Mouse (Mus musculus) embryonic facial prominence, embryonic 13.5 days (tissue): ENCODE measurements at regions not wholly inside any gene's neighbourhood (a gene's known extent, or its start where the extent isn't known, plus 50 kb on each side); places are given as distances from the start of the nearest gene placed in this dataset.

Experiments used
- ATAC-seq: fragments of 200-750 bp; cut with Nextera tagmentation; 2 replicates; pipeline ENCODE4 v1.8.0; 2017; ENCODE audit warnings: low read depth; ENCODE audit not compliant: insufficient number of reproducible peaks, insufficient read depth, low FRiP score, low TSS enrichment
- H3K27ac ChIP-seq: fragments of 300-500 bp; sonication (generic); 2 replicates; pipeline ENCODE4 v1.5.1; 2015; ENCODE audit warnings: moderate library complexity, mild to moderate bottlenecking, inconsistent platforms
- H3K27me3 ChIP-seq: fragments of 300-500 bp; sonication (generic); 2 replicates; pipeline ENCODE4 v1.6.1; 2015; ENCODE audit warnings: mild to moderate bottlenecking, inconsistent platforms
- H3K36me3 ChIP-seq: fragments of 300-500 bp; sonication (generic); 2 replicates; pipeline ENCODE4 v1.6.1; 2015; ENCODE audit warnings: mild to moderate bottlenecking, inconsistent platforms
- H3K4me1 ChIP-seq: fragments of 300-500 bp; sonication (generic); 2 replicates; pipeline ENCODE4 v1.6.1; 2015; ENCODE audit warnings: inconsistent platforms
- H3K4me2 ChIP-seq: fragments of 300-500 bp; sonication (generic); 2 replicates; pipeline ENCODE4 v1.6.1; 2015; ENCODE audit warnings: moderate library complexity, mild to moderate bottlenecking, inconsistent platforms
- H3K4me3 ChIP-seq: fragments of 300-500 bp; sonication (generic); 2 replicates; pipeline ENCODE4 v1.5.1; 2015; ENCODE audit warnings: mild to moderate bottlenecking, inconsistent platforms
- H3K9ac ChIP-seq: fragments of 300-500 bp; sonication (generic); 2 replicates; pipeline ENCODE4 v1.6.1; 2015; ENCODE audit warnings: mild to moderate bottlenecking, inconsistent platforms
- H3K9me3 ChIP-seq: fragments of 300-500 bp; sonication (generic); 2 replicates; pipeline ENCODE4 v1.6.1; 2016; ENCODE audit warnings: inconsistent platforms
- WGBS: fragments of 180-500 bp; shearing (Covaris S2); methylation state at CpG from one replicate; pipeline ENCODE4 v1.1.7; 2015; ENCODE audit warnings: mixed read lengths; 5-methylcytosine and 5-hydroxymethylcytosine counted together

DNA sequence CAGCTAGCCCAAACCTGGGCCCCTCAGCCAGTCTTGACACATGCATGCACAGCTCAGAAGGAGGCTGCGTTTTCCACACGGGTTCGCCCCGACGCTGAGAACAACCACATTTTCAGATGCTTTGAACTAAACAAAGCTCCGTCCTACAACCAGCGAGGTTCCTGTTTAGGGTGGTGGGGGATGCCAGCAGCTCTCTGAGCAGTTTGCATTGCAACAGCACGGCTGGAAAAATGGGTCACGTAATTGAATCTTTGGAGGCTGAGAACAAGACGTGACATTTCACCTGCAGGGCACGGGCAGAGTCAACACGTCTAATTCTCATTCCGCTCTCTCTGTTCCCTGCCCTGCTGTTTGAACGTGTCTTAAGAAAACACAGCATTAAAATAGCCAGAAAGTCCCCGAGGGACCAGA lies 119.2 kb downstream of the Syk start:
- WGBS, result 6% methylated on average over 15 of the region's 15 CpGs
- no peak overlapping the region for H3K4me3 ChIP-seq

DNA sequence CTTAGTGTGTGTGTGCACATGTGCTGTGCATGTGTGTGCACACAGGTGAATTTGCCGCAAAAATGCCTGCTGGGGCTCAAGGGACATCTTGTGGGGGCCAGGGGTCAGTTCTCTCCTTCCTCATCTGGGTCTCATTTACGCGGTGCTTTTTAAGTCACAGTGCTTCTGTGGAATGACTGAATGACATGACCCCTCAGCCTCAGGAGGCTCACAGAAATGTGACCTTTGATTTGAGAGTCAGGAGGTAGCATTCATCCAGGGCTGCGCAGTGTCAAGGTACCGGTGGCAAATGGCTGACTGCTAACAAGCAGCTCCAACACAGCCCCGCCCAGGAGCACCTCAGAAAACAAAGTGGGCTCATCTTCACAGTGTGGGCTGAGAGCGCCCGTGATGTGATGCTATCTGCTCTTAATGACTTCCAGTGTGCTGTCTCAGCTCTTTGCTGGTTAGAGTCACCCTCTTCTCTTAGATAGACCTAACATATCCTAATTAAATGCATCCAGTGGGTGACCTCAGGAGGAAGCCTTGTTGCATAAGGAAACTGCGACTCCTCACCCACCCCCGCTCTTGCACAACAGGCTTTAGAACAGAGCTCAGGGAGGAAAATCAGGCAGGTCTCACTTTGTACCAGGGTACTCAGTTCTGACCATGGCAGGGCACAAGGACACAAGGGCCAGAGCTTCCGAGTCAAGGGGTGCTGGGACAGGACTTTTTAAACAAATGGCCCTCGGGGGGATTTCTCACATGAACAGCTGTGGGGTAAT lies 120.6 kb downstream of the Syk start:
- ATAC-seq, result 0 out of 2 replicates have a peak, but pooled peaks have one; percentile 26
- Histone ChIP-seq H3K4me3 (no peak overlapping the region), H3K4me2 (no peak overlapping the region), H3K9me3 (no peaks in the 10 kb centered on the region), H3K36me3 (no peaks in the 10 kb centered on the region), H3K9ac (no peak overlapping the region), H3K4me1 (peaks cover 19% of the 10 kb centered on the region), H3K27ac (no peak overlapping the region), H3K27me3 (peaks cover 4% of the 10 kb centered on the region; the same call in 1 of the 2 replicates)
- 26% methylated on average over 12 of the region's 12 CpGs for WGBS

More for the DNA sequence above, 119.2 kb downstream of the Syk start:
- ATAC-seq, result no peak
- Histone ChIP-seq H3K27me3 (peaks cover 4% of the 10 kb centered on the region; the same call in 1 of the 2 replicates), H3K4me1 (peaks cover 16% of the 10 kb centered on the region), H3K4me2 (peak overlapping the region; percentile 41), H3K9me3 (no peaks in the 10 kb centered on the region), H3K27ac (no peak overlapping the region), H3K9ac (0 out of 2 replicates have a peak overlapping the region, but pooled peaks have one; percentile 27), H3K36me3 (no peaks in the 10 kb centered on the region)

DNA sequence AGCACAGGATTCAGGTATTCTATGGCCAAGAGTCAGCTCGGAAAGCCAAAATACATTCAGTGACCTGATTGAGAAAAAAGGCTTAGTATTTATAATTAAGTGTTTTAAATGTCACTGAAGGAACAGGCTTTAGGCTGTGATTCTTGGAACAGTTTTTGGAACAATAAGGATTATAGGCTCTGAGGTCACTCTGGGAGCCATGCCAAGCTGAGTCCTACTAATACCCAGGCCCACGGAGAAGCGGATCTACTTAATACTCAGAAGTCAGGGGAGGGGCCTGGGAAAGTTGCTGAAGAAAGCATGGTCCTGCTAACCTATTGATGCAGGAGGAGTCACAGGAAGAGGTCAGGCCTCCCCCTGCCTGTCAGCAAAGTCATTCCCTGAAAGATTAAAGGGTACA lies 121.7 kb downstream of the Syk start:
- Histone ChIP-seq H3K4me1 (peaks cover 19% of the 10 kb centered on the region), H3K36me3 (no peaks in the 10 kb centered on the region), H3K9me3 (no peaks in the 10 kb centered on the region), H3K27me3 (peaks cover 4% of the 10 kb centered on the region; the same call in 1 of the 2 replicates), H3K4me2 (no peak overlapping the region), H3K9ac (no peak overlapping the region), H3K27ac (no peak overlapping the region), H3K4me3 (no peak overlapping the region)
- 68% methylated on average over 3 of the region's 3 CpGs for WGBS
- no peak for ATAC-seq

DNA sequence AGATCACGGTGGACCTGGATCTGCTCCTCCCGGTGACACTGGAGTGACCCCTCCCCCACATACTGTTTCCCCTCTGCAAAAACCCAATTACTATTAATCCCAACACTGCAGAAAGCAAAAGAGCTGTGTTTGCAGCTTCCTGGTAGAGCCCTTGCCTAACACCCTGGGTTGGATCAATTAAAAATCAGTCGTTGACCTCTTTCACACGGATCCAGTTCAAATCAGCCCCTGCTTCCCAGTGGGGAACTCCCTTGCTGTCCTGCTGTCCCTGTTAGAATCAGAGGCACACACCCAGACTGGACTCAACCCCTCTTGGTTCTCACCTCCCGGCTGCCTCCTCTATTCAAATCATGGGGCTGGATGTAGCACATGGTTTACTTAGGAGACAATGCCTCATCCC lies 126.6 kb downstream of the Syk start:
- Histone ChIP-seq H3K4me2 (no peak overlapping the region), H3K9me3 (no peaks in the 10 kb centered on the region)
- ATAC-seq, result no peak

DNA sequence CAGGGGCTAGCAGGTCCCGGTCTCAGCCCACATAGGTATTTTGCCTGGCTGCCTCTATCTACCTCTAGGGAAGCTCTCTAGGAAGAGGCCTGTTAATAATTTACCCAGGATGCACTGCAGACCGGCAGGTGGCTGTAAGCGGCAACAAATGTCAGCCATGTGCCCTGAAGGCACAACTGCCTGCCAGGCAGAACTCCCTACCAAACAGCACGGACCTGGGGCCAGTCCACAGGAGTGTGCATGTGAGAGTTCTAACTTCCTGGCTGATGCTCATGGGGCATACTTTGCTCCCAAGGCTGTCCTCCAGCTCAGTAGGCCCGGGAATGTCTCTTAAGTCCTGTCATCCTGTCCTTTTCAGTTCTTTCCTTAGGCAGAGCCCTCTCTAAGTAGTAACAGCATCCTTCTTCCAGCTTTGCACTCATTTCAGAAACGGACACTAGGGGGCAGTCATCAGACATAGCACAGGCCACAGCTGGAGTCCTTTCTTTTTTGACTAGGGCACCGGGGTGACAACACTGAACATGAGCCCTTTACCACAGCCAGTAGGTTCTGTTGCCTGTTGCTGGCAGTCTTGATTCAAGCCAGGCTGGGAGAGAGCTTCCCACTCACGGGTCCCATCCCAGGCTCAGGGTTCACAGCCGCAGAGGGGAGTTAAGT lies 128.9 kb downstream of the Syk start:
- Histone ChIP-seq H3K4me1 (peaks cover 13% of the 10 kb centered on the region), H3K4me2 (no peak overlapping the region), H3K9me3 (no peaks in the 10 kb centered on the region), H3K36me3 (no peaks in the 10 kb centered on the region), H3K27ac (no peak overlapping the region), H3K4me3 (no peak overlapping the region), H3K9ac (no peak overlapping the region), H3K27me3 (peaks cover 11% of the 10 kb centered on the region)
- 17% methylated on average over 9 of the region's 9 CpGs for WGBS
- no peak for ATAC-seq

More for the DNA sequence above, 126.6 kb downstream of the Syk start:
- no peak overlapping the region for H3K4me3 ChIP-seq
- H3K27ac ChIP-seq, result no peak overlapping the region
- H3K36me3 ChIP-seq, result no peaks in the 10 kb centered on the region
- WGBS, result 43% methylated on average over 5 of the region's 5 CpGs
- H3K9ac ChIP-seq, result no peak overlapping the region
- H3K4me1 ChIP-seq, result peaks cover 13% of the 10 kb centered on the region
- H3K27me3 ChIP-seq, result peaks cover 11% of the 10 kb centered on the region

DNA sequence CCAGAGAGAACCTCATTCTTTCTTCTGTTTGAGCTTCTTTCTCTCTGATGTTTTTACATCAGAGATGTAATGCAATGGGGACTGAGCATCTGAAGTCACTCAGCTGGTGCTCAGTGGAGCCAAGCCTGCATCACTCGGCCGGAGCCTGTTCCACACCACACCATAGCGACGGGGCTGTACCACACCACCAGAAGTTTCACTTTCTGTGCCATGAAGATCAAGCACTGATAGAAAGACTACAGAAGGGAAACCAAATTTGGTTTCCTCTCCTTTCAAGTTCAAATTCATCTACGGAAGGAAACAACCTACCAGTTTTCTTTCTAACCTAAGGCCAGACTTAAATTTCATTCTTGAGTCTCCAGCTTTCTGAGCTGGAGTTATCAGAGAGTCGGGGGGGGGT lies 138.5 kb downstream of the Syk start:
- no peaks in the 10 kb centered on the region for H3K27me3 ChIP-seq
- no peak overlapping the region for H3K4me2 ChIP-seq
- WGBS, result 83% methylated on average over 6 of the region's 6 CpGs
- H3K9ac ChIP-seq, result no peak overlapping the region
- 0 out of 2 replicates have a peak, but pooled peaks cover 6% of the 10 kb centered on the region for H3K4me1 ChIP-seq
- no peaks in the 10 kb centered on the region for H3K36me3 ChIP-seq
- no peak overlapping the region for H3K27ac ChIP-seq
- no peak overlapping the region for H3K4me3 ChIP-seq
- no peaks in the 10 kb centered on the region for H3K9me3 ChIP-seq
- ATAC-seq, result no peak

DNA sequence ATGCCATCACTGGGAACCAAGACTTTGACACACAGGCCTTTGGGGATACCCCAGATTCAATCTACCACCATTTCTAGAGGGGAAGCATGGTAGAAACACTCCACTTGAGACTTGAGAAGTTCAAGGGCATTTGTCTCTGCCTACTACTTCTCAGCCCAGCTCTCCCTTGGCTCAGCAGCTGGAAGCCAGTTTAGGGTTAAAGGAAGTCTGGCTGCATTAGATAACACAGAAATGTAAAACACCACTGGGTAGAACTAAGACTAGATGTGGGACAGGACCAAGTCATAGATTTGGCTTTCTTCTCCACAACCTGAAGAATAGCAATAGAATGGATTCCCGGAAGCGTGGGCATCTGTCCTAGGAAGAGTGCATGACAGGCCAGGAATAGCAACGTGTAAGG lies 139.7 kb downstream of the Syk start:
- Histone ChIP-seq H3K36me3 (no peaks in the 10 kb centered on the region), H3K4me2 (no peak overlapping the region), H3K9ac (no peak overlapping the region), H3K4me3 (no peak overlapping the region), H3K27me3 (no peaks in the 10 kb centered on the region), H3K27ac (no peak overlapping the region), H3K9me3 (no peaks in the 10 kb centered on the region), H3K4me1 (0 out of 2 replicates have a peak, but pooled peaks cover 7% of the 10 kb centered on the region)
- ATAC-seq, result no peak
- WGBS, result 82% methylated on average over 3 of the region's 3 CpGs

DNA sequence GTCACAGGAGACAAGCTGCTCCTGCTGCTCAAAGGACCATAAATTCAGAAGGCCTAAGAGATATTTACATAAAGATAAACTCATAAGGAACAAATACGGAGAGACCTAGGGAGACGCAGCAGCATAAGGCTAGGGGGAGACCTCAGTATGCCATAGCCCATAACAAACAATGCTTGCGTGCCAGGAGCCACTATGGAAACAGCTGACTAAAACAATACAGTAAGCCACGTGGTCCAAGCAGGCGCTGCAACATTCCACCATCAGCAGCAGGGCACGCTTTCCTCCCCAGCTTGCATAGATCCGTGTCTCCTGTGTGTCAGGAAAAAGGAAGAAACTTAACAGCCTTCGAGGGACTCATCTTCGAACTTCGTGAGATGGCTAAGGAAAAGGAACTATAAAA lies 143.1 kb downstream of the Syk start:
- Histone ChIP-seq H3K4me1 (0 out of 2 replicates have a peak, but pooled peaks cover 7% of the 10 kb centered on the region), H3K27ac (peak overlapping the region; percentile 11; the same call in 1 of the 2 replicates), H3K9ac (no peak overlapping the region), H3K27me3 (no peaks in the 10 kb centered on the region), H3K4me2 (no peak overlapping the region), H3K9me3 (no peaks in the 10 kb centered on the region), H3K4me3 (no peak overlapping the region), H3K36me3 (no peaks in the 10 kb centered on the region)
- 63% methylated on average over 10 of the region's 10 CpGs for WGBS
- no peak for ATAC-seq

DNA sequence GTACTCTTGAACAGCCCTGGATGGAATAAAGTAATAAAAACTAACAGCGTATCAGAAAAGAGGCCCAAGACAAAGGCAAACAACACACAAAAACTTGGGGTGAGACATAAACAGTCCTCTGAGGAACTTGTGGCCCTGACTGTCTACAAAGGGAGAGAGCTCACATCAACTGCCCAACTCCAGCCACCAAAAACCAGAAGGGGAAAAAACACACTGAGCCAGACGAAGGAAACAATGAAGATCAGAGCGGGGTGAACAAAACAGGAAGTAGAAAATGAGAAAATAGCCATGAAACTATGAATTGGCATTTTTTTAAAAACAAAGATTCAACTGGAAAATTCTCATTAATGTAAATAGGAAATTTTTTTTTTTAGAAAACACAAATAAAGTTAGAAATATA lies 143.6 kb downstream of the Syk start:
- WGBS, result 69% methylated on average over 3 of the region's 3 CpGs
- ATAC-seq, result no peak
- Histone ChIP-seq H3K27ac (peak overlapping the region; percentile 11; the same call in 1 of the 2 replicates), H3K4me2 (no peak overlapping the region), H3K36me3 (no peaks in the 10 kb centered on the region), H3K9ac (no peak overlapping the region), H3K4me3 (no peak overlapping the region), H3K4me1 (0 out of 2 replicates have a peak, but pooled peaks cover 7% of the 10 kb centered on the region), H3K27me3 (no peaks in the 10 kb centered on the region), H3K9me3 (no peaks in the 10 kb centered on the region)

DNA sequence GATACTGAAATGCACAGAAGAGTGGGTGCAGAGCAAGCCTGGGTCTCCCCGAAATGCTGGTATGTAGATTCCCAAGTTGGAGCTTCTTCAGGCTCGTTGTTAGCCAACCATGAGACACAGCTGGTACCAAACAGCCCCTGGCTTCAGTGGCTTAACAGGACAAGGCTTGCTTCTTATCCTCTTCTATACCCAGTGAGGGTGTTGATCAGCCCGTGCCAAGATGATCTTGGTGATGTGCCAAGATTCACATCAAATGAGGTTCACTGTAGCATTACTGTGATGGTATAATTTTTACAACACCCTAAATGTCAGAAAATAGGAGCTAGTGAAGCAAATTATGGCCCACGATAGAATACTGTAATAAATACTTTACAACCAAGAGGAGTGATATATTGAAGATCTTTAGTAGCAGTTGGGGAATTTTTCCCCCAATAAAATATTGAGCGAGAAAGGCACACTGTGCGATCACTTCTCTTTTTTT lies 152.5 kb downstream of the Syk start:
- no peak overlapping the region for H3K27ac ChIP-seq

DNA sequence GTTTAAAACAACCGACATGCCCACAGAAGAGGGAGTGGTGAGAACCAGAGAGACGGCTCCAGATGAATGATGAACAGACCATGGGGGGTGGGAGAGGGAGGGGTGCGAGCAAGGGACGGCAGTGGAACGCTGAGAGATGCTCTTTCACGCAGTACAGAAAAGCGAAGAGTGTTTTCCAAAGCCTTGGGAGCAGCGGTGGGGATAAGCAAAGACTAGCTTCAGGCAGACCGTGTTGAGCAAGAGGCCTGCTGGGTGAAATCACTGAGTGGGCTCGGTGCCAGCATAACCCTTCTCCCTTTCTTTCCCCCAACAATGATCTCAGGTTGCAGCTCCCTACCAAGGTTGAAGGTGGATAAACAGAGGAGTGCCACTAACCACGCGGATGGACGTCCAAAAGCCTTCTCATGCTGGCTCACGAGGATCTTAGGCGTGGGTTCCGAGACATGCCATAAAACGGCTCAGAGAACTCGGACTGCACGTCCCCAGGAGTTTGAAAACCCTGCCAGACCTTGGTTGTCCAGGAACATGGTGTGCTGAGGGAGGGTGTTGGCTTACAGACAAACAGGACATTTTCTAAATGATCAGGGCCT lies 153.1 kb downstream of the Syk start:
- H3K4me3 ChIP-seq, result no peak overlapping the region
- H3K4me2 ChIP-seq, result no peak overlapping the region
- no peak overlapping the region for H3K9ac ChIP-seq
- no peaks in the 10 kb centered on the region for H3K27me3 ChIP-seq
- no peaks in the 10 kb centered on the region for H3K36me3 ChIP-seq
- WGBS, result 61% methylated on average over 19 of the region's 19 CpGs
- H3K9me3 ChIP-seq, result no peaks in the 10 kb centered on the region
- H3K4me1 ChIP-seq, result peaks cover 7% of the 10 kb centered on the region; the same call in 1 of the 2 replicates
- H3K27ac ChIP-seq, result no peak overlapping the region
- 0 out of 2 replicates have a peak, but pooled peaks have one; percentile 43 for ATAC-seq

More for the DNA sequence above, 152.5 kb downstream of the Syk start:
- H3K4me3 ChIP-seq, result no peak overlapping the region
- 79% methylated on average over 6 of the region's 6 CpGs for WGBS
- H3K36me3 ChIP-seq, result no peaks in the 10 kb centered on the region
- H3K9me3 ChIP-seq, result no peaks in the 10 kb centered on the region
- no peak overlapping the region for H3K9ac ChIP-seq
- H3K27me3 ChIP-seq, result no peaks in the 10 kb centered on the region
- H3K4me2 ChIP-seq, result no peak overlapping the region
- no peak for ATAC-seq
- peaks cover 7% of the 10 kb centered on the region; the same call in 1 of the 2 replicates for H3K4me1 ChIP-seq
